Mouse (Mus musculus): ENCODE data around the gene Pramef6. TPM values are rescaled to one million over a fixed set of nuclear protein-coding genes. Genes with fewer than 3 reads are reported as not detected.

Pramef6 gene
- polyA plus RNA-seq (2015; fragmentation: Nextera tagmentation; extraction: Ambion mirVana), result not detected in 2 replicates

DNA sequence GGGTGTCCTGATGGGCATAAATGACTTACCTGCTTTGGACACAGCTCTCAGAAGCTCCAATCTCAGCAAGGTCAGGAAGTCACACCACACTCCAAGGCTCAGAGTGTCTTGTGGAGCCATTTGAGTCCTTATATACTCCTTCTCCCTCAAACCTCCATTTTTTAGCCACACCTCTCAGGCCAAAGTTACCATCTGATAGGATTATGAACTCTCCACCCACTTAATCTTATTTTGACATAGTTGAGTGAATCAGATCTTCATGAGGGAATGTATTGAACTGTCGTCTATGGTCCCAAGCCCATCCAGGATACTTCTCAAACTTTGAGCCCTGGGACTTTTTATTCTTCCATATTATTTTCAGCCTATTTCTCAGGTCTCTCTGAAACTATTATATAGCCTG is at the start of gene Pramef6:
Gene Pramef6, minus strand, starts transcription at position 101 of the 400 bp plus-strand sequence.

DNA sequence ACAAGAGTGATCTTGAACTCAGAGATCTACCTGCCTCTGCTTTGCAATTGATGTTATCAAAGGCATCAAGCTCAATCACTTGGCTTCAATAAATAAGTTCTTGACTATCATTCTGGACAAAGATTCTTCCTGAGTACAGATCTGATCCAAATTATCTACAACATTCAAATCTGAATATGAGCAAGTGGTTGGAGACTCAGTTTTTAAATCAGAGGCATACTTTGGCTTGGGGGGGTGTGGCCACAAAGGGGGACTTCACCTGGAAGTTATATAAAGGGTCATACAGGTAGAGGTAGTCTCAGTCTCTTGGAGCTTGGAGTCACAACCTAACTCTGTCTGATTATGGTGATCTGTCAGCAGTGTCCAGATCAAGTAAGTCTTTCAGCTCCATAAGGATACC is 54.0 kb downstream of the Pramef6 start, which contains the start of gene Gm13103:
Gene Gm13103, plus strand, starts transcription at position 301 of the 400 bp plus-strand sequence.

Other genes starting within 250 kb of the Pramef6 start
- not detected in 2 replicates for gene Gm13088, start 243.1 kb downstream of the Pramef6 start, polyA plus RNA-seq (2015; fragmentation: Nextera tagmentation; extraction: Ambion mirVana)
- gene Gm13089, start 197.7 kb downstream of the Pramef6 start, polyA plus RNA-seq (2015; fragmentation: Nextera tagmentation; extraction: Ambion mirVana), result not detected in 2 replicates
- not detected in 2 replicates for gene Gm13078, start 180.9 kb downstream of the Pramef6 start, polyA plus RNA-seq (2015; fragmentation: Nextera tagmentation; extraction: Ambion mirVana)
- gene Gm13023, start 111.0 kb downstream of the Pramef6 start, polyA plus RNA-seq (2015; fragmentation: Nextera tagmentation; extraction: Ambion mirVana), result not detected in 2 replicates
- gene Gm13084, start 84.3 kb downstream of the Pramef6 start, polyA plus RNA-seq (2015; fragmentation: Nextera tagmentation; extraction: Ambion mirVana), result not detected in 2 replicates
- gene Gm13103, start 53.9 kb downstream of the Pramef6 start, polyA plus RNA-seq (2015; fragmentation: Nextera tagmentation; extraction: Ambion mirVana), result not detected in 2 replicates
- gene Pramef25, start 50.6 kb upstream of the Pramef6 start, polyA plus RNA-seq (2015; fragmentation: Nextera tagmentation; extraction: Ambion mirVana), result not detected in 2 replicates
- gene Gm13101, start 66.6 kb upstream of the Pramef6 start, polyA plus RNA-seq (2015; fragmentation: Nextera tagmentation; extraction: Ambion mirVana), result not detected in 2 replicates
- not detected in 2 replicates for gene Pramef17, start 94.0 kb upstream of the Pramef6 start, polyA plus RNA-seq (2015; fragmentation: Nextera tagmentation; extraction: Ambion mirVana)
- not detected in 2 replicates for gene Pramel4, start 158.7 kb upstream of the Pramef6 start, polyA plus RNA-seq (2015; fragmentation: Nextera tagmentation; extraction: Ambion mirVana)
- not detected in 2 replicates for gene Gm13102, start 206.1 kb upstream of the Pramef6 start, polyA plus RNA-seq (2015; fragmentation: Nextera tagmentation; extraction: Ambion mirVana)

Measured in adrenal gland, postnatal 0 days (tissue).